Mouse (Mus musculus) cortical plate, adult 2 months (tissue): ENCODE data around the gene Proca1.

Source experiments
- CTCF ChIP-seq: fragments of 200-500 bp; IDR thresholded peaks from 2 replicates; pipeline ENCODE4 v1.5.1; 2011; ENCODE audit warnings: mild to moderate bottlenecking, control low read depth, low read length; ENCODE audit not compliant: insufficient read depth; ENCODE audit errors: extremely low read depth
- POLR2A ChIP-seq: fragments of 200-500 bp; IDR thresholded peaks from 2 replicates; pipeline ENCODE4 v1.6.1; 2011; ENCODE audit warnings: mild to moderate bottlenecking, low read length, control low read depth; ENCODE audit not compliant: insufficient read depth; ENCODE audit errors: extremely low read depth

- no peak for TF ChIP-seq CTCF
- TF ChIP-seq POLR2A, result no peak
Measured at GRCm38 (mm10) chr11:78160171-78160570, 33.0 kb upstream of the Proca1 start.
